Mouse (Mus musculus): ENCODE results near the gene Piezo1. TPM values are rescaled to one million over a fixed set of nuclear protein-coding genes. Genes with fewer than 3 reads are reported as not detected.
A peak's percentile ranks its signal among the peaks of the same experiment; 100 is the strongest.

The Piezo1 gene
- polyA plus RNA-seq, 1 experiment from 2014 or later: 45.8 TPM

- under 1% methylated on average over 34 of the region's 34 CpGs for WGBS
- DNase-seq (ENCODE audit: low spot score): no peak
- Histone ChIP-seq H3K9ac (ENCODE audit: low read depth, low read length) (peak overlapping the region; percentile 99), H3K36me3 (ENCODE audit: control insufficient read depth, insufficient read depth, low read length) (peaks cover 41% of the 10 kb centered on the region), H3K4me3 (ENCODE audit: low read depth, low read length) (peak overlapping the region; percentile 99), H3K27ac (ENCODE audit: low read depth, low read length) (peak overlapping the region; percentile 98), H3K4me1 (replicated peaks; ENCODE audit: control insufficient read depth, insufficient read depth, low read length) (peaks cover 37% of the 10 kb centered on the region), H3K9me3 (ENCODE audit: control insufficient read depth, low read length) (no peaks in the 10 kb centered on the region), H3K4me2 (peak overlapping the region; percentile 87), H3K27me3 (replicated peaks; ENCODE audit: control insufficient read depth, insufficient read depth, low read length) (no peaks in the 10 kb centered on the region)
- peak; percentile 19 for ATAC-seq (replicated peaks; ENCODE audit: low FRiP score)
Measured at GRCm38 (mm10) chr8:122568109-122568504, 17.0 kb upstream of the Piezo1 start.

- peak within 1 kb of the TSS; percentile 98 for H3K27ac ChIP-seq (ENCODE audit: low read depth, low read length)
- H3K4me1 ChIP-seq (replicated peaks; ENCODE audit: control insufficient read depth, insufficient read depth, low read length): peaks cover 32% of the 10 kb centered on the region
- peaks cover 35% of the 10 kb centered on the region for H3K36me3 ChIP-seq (ENCODE audit: control insufficient read depth, insufficient read depth, low read length)
- DNase-seq (ENCODE audit: low spot score) (peak; percentile 98), ATAC-seq (replicated peaks; ENCODE audit: low FRiP score) (peak; percentile 93)
- H3K4me2 ChIP-seq: peak within 1 kb of the TSS; percentile 87
- no peaks in the 10 kb centered on the region for H3K27me3 ChIP-seq (replicated peaks; ENCODE audit: control insufficient read depth, insufficient read depth, low read length)
- H3K9ac ChIP-seq (ENCODE audit: low read depth, low read length): peak within 1 kb of the TSS; percentile 99
- H3K9me3 ChIP-seq (ENCODE audit: control insufficient read depth, low read length): no peaks in the 10 kb centered on the region
- under 1% methylated on average over 62 of the region's 62 CpGs for WGBS
- peak within 1 kb of the TSS; percentile 99 for H3K4me3 ChIP-seq (ENCODE audit: low read depth, low read length)
Measured at GRCm38 (mm10) chr8:122567361-122568108, 16.4 kb upstream of the Piezo1 start, which contains the start of gene Cdt1. Gene Cdt1 (plus strand): TSS chr8:122568015.

GRCm38 (mm10) chr8:122566766-122567165 is 15.6 kb upstream of the Piezo1 start:
- ATAC-seq (replicated peaks; ENCODE audit: low FRiP score) (no peak), DNase-seq (ENCODE audit: low spot score) (no peak)
- WGBS: 22% methylated on average over 6 of the region's 6 CpGs
- no peaks in the 10 kb centered on the region for H3K27me3 ChIP-seq (replicated peaks; ENCODE audit: control insufficient read depth, insufficient read depth, low read length)
- H3K36me3 ChIP-seq (ENCODE audit: control insufficient read depth, insufficient read depth, low read length): peaks cover 27% of the 10 kb centered on the region
- peak overlapping the region; percentile 87 for H3K4me2 ChIP-seq
- H3K9me3 ChIP-seq (ENCODE audit: control insufficient read depth, low read length): no peaks in the 10 kb centered on the region
- peak overlapping the region; percentile 99 for H3K4me3 ChIP-seq (ENCODE audit: low read depth, low read length)
- peak overlapping the region; percentile 99 for H3K9ac ChIP-seq (ENCODE audit: low read depth, low read length)
- peak overlapping the region; percentile 98 for H3K27ac ChIP-seq (ENCODE audit: low read depth, low read length)
- H3K4me1 ChIP-seq (replicated peaks; ENCODE audit: control insufficient read depth, insufficient read depth, low read length): peaks cover 28% of the 10 kb centered on the region

GRCm38 (mm10) chr8:122564363-122565352 is 13.5 kb upstream of the Piezo1 start:
- Histone ChIP-seq H3K4me1 (replicated peaks; ENCODE audit: control insufficient read depth, insufficient read depth, low read length) (peaks cover 23% of the 10 kb centered on the region), H3K36me3 (ENCODE audit: control insufficient read depth, insufficient read depth, low read length) (peaks cover 6% of the 10 kb centered on the region; the same call in 1 of the 2 replicates), H3K27me3 (replicated peaks; ENCODE audit: control insufficient read depth, insufficient read depth, low read length) (no peaks in the 10 kb centered on the region), H3K9me3 (ENCODE audit: control insufficient read depth, low read length) (no peaks in the 10 kb centered on the region), H3K4me3 (ENCODE audit: low read depth, low read length) (no peak overlapping the region), H3K27ac (ENCODE audit: low read depth, low read length) (no peak overlapping the region), H3K4me2 (no peak overlapping the region), H3K9ac (ENCODE audit: low read depth, low read length) (no peak overlapping the region)
- 71% methylated on average over 25 of the region's 25 CpGs for WGBS
- DNase-seq (ENCODE audit: low spot score) (no peak), ATAC-seq (replicated peaks; ENCODE audit: low FRiP score) (no peak)

- Histone ChIP-seq H3K36me3 (ENCODE audit: control insufficient read depth, insufficient read depth, low read length) (no peaks in the 10 kb centered on the region), H3K27ac (ENCODE audit: low read depth, low read length) (no peak overlapping the region), H3K9ac (ENCODE audit: low read depth, low read length) (no peak overlapping the region), H3K4me3 (ENCODE audit: low read depth, low read length) (no peak overlapping the region), H3K4me1 (replicated peaks; ENCODE audit: control insufficient read depth, insufficient read depth, low read length) (peaks cover 16% of the 10 kb centered on the region), H3K9me3 (ENCODE audit: control insufficient read depth, low read length) (no peaks in the 10 kb centered on the region), H3K4me2 (no peak overlapping the region), H3K27me3 (replicated peaks; ENCODE audit: control insufficient read depth, insufficient read depth, low read length) (no peaks in the 10 kb centered on the region)
- DNase-seq (ENCODE audit: low spot score) (no peak), ATAC-seq (replicated peaks; ENCODE audit: low FRiP score) (no peak)
- WGBS: 53% methylated on average over 5 of the region's 5 CpGs
Measured at GRCm38 (mm10) chr8:122561199-122561598, 10.1 kb upstream of the Piezo1 start.

GRCm38 (mm10) chr8:122558671-122559349 is 7.7 kb upstream of the Piezo1 start:
- peak overlapping the region; percentile 32; the same call in 1 of the 2 replicates for H3K27ac ChIP-seq (ENCODE audit: low read depth, low read length)
- no peaks in the 10 kb centered on the region for H3K27me3 ChIP-seq (replicated peaks; ENCODE audit: control insufficient read depth, insufficient read depth, low read length)
- peaks cover 24% of the 10 kb centered on the region for H3K4me1 ChIP-seq (replicated peaks; ENCODE audit: control insufficient read depth, insufficient read depth, low read length)
- DNase-seq (ENCODE audit: low spot score) (peak; percentile 37), ATAC-seq (replicated peaks; ENCODE audit: low FRiP score) (no peak)
- H3K9ac ChIP-seq (ENCODE audit: low read depth, low read length): no peak overlapping the region
- H3K4me3 ChIP-seq (ENCODE audit: low read depth, low read length): no peak overlapping the region
- no peak overlapping the region for H3K4me2 ChIP-seq
- no peaks in the 10 kb centered on the region for H3K9me3 ChIP-seq (ENCODE audit: control insufficient read depth, low read length)
- WGBS: 17% methylated on average over 12 of the region's 12 CpGs
- no peaks in the 10 kb centered on the region for H3K36me3 ChIP-seq (ENCODE audit: control insufficient read depth, insufficient read depth, low read length)

- Histone ChIP-seq H3K27ac (ENCODE audit: low read depth, low read length) (peak overlapping the region; percentile 72), H3K4me2 (peak overlapping the region; percentile 72), H3K27me3 (replicated peaks; ENCODE audit: control insufficient read depth, insufficient read depth, low read length) (no peaks in the 10 kb centered on the region), H3K9me3 (ENCODE audit: control insufficient read depth, low read length) (no peaks in the 10 kb centered on the region), H3K36me3 (ENCODE audit: control insufficient read depth, insufficient read depth, low read length) (no peaks in the 10 kb centered on the region), H3K4me1 (replicated peaks; ENCODE audit: control insufficient read depth, insufficient read depth, low read length) (peaks cover 24% of the 10 kb centered on the region), H3K9ac (ENCODE audit: low read depth, low read length) (peak overlapping the region; percentile 77), H3K4me3 (ENCODE audit: low read depth, low read length) (peak overlapping the region; percentile 48)
- DNase-seq (ENCODE audit: low spot score) (peak; percentile 42), ATAC-seq (replicated peaks; ENCODE audit: low FRiP score) (peak; percentile 11)
- WGBS: 26% methylated on average over 10 of the region's 10 CpGs
Measured at GRCm38 (mm10) chr8:122557248-122558038, 6.3 kb upstream of the Piezo1 start.

Measured in liver, embryonic 11.5 days (tissue).